Mouse (Mus musculus): ENCODE results near the gene Impdh2.
"Not testable (repeated sequence)": the region's sequence is repeated elsewhere in the genome, so short reads cannot be mapped to it uniquely, and the experiment has no call there.

Gene Impdh2

DNA sequence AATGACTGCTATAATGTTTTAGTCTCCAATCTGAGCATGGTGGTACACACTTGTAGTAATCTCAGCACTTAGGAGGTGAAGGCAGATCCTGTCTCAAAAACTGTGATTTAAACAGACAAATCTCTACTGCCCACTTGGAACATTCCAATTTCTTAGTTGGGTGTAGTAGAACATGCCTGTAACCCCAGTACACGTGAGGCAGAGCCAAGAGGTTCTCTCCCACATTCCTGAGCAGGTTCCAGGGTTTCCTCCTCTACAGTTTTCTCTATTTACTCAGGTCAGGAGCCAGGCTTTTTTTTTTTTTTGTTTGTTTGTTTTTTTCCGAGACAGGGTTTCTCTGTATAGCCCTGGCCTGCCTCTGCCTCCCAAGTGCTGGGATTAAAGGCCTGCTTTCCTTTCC, 39.9 kb downstream of the Impdh2 start:
- no peak for DNase-seq (ENCODE audit: low spot score in 2 of 2)

DNA sequence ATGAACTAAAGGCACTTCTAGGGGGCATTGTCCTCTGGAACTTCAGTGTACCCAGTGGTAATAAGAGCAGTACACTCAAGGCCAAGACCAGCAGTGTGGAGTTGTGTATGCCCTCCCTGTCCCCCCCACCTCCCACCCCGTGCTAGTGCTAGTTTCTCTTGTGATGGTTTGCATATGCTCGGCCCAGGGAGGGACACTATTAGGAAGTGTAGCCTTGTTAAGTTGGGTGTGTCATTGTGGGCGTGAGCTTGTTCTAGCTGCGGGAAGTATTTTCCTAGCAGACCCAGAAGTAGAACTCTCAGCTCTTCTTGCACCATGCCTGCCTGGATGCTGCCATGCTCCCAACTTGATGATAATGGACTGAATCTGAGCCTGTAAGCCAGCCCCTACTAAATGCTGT, 41.9 kb downstream of the Impdh2 start:
- DNase-seq (ENCODE audit: low spot score in 2 of 2): no peak

DNA sequence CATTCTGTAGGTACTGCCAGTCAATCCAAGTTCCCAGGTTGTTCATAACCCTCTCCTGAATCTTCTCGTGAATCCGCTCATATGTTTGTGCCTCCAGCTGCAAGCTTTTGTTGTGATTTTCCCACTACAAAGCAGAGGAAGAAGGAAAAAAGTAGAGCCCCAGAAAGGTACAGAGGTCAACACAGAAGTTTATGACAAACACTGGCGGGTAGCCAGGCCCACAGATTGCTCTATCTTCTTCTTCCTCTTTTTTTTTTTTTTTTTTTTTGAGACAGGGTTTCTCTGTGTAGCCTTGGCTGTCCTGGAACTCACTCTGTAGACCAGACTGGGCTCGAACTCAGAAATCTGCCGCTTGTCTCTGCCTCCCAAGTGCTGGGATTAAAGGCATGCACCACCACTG, 47.8 kb downstream of the Impdh2 start:
- not testable (repeated sequence) for DNase-seq (ENCODE audit: low spot score in 2 of 2)

DNA sequence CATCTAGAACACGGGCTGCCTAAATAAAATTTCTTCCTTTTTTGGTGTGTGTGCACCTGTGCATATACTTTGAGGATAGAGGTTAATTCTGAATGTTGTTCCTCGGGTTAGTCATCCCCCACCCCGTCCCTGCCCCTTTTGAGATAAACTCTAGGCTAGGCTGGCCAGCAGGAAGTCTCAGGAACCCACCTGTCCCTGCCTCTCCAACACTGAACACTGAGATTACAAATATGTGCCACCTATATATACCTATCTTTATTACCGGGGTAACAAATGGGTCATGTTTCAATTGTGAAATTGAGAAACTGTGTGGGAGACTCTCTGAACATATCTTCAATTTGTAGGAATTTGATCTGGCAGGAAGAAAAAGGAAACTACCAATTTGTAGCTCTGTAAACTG, 48.8 kb downstream of the Impdh2 start:
- DNase-seq (ENCODE audit: low spot score in 2 of 2): no peak

DNA sequence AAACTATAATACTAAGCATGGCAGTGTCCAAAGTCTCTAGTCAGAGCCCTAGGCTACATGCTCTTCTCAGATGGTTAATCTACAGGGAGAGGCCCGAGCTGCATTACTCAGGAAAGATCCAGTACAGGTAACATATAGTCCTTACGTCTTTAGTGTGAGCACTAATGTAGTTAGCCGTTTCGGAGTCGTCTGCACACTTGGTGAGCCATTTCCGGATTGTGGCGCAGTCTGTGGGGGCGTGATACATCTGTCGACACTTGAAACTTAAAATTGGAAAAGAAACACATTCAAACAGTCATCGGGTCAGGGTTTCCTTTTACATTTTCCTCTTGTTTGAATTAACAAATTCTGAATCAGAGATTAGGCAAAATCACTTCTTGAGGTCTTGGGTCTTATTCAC, 51.4 kb downstream of the Impdh2 start:
- no peak for DNase-seq (ENCODE audit: low spot score in 2 of 2)
